7 mouse cellular contexts compared by ENCODE assay signal in genomic region chr17:15375224-15375623, GRCm38 (mm10). TPM values are rescaled to one million over a fixed set of nuclear protein-coding genes. Genes with fewer than 3 reads are reported as not detected.
DNase-seq lines count a peak whose midpoint lies in the region; ATAC-seq and TF ChIP-seq lines count a peak whose summit lies in the region.

No protein-coding gene starts in this region.

- H3K4me3 ChIP-seq in forebrain, embryonic 13.5 days: peak overlapping the region; percentile 94
- peak overlapping the region; percentile 58 for H3K4me3 ChIP-seq in limb, embryonic 14.5 days (replicated peaks; ENCODE audit: low read length)
- peak overlapping the region; percentile 63 for H3K4me3 ChIP-seq in stomach, embryonic 15.5 days (replicated peaks)

- peak overlapping the region; percentile 89 for H3K4me2 ChIP-seq in forebrain, embryonic 13.5 days
- peak overlapping the region; percentile 99 for H3K4me2 ChIP-seq in limb, embryonic 14.5 days (replicated peaks; ENCODE audit: low read depth, low read length, severe bottlenecking)
- peak overlapping the region; percentile 99 for H3K4me2 ChIP-seq in stomach, embryonic 15.5 days

- no peak for TF ChIP-seq POLR2A in limb, embryonic 14.5 days (IDR thresholded peaks at IDR 0.05; ENCODE audit: borderline replicate concordance, extremely low read depth, insufficient read depth, insufficient read length)

- H3K9me3 ChIP-seq in forebrain, embryonic 13.5 days (replicated peaks): no peaks in the 10 kb centered on the region
- no peaks in the 10 kb centered on the region for H3K9me3 ChIP-seq in limb, embryonic 14.5 days (ENCODE audit: control insufficient read depth, low read length)
- H3K9me3 ChIP-seq in stomach, embryonic 15.5 days: no peaks in the 10 kb centered on the region

- no peak for ATAC-seq in forebrain, embryonic 13.5 days
- ATAC-seq in limb, embryonic 14.5 days (ENCODE audit: low FRiP score, low read depth): no peak
- ATAC-seq in stomach, embryonic 15.5 days (ENCODE audit: insufficient read depth, low FRiP score, low read depth): no peak

- H3K27me3 ChIP-seq in forebrain, embryonic 13.5 days: no peaks in the 10 kb centered on the region
- peaks cover 67% of the 10 kb centered on the region for H3K27me3 ChIP-seq in limb, embryonic 14.5 days (ENCODE audit: control insufficient read depth, insufficient read depth, low read length)
- peaks cover 21% of the 10 kb centered on the region for H3K27me3 ChIP-seq in stomach, embryonic 15.5 days (replicated peaks)

- H3K27ac ChIP-seq in forebrain, embryonic 13.5 days: peak overlapping the region; percentile 98
- no peak overlapping the region for H3K27ac ChIP-seq in limb, embryonic 14.5 days (replicated peaks; ENCODE audit: low read depth, low read length)
- peak overlapping the region; percentile 51; the same call in 1 of the 2 replicates for H3K27ac ChIP-seq in stomach, embryonic 15.5 days

- peak overlapping the region; percentile 97 for H3K9ac ChIP-seq in forebrain, embryonic 13.5 days
- H3K9ac ChIP-seq in limb, embryonic 14.5 days (ENCODE audit: low read depth, low read length, severe bottlenecking): peak overlapping the region; percentile 60
- peak overlapping the region; percentile 52 for H3K9ac ChIP-seq in stomach, embryonic 15.5 days

- peaks cover 75% of the 10 kb centered on the region for H3K4me1 ChIP-seq in forebrain, embryonic 13.5 days
- peaks cover 6% of the 10 kb centered on the region for H3K4me1 ChIP-seq in limb, embryonic 14.5 days (ENCODE audit: control insufficient read depth, insufficient read depth, low read length)
- H3K4me1 ChIP-seq in stomach, embryonic 15.5 days: peaks cover 23% of the 10 kb centered on the region

- peak; percentile 5 for DNase-seq in thymus, postnatal 25 days
- no peak for DNase-seq in thymus, adult 18-20 months
- no peak for DNase-seq in limb, embryonic 14.5 days (ENCODE audit: low spot score)
- DNase-seq in left cerebral cortex, adult 8-10 months (ENCODE audit: low spot score in 2 of 2): no peak
- DNase-seq in layer of hippocampus, adult 9-11 months: no peak

- H3K36me3 ChIP-seq in forebrain, embryonic 13.5 days (ENCODE audit: poor library complexity, severe bottlenecking): peaks cover 21% of the 10 kb centered on the region
- no peaks in the 10 kb centered on the region for H3K36me3 ChIP-seq in limb, embryonic 14.5 days (ENCODE audit: control insufficient read depth, insufficient read depth, low read length)
- no peaks in the 10 kb centered on the region for H3K36me3 ChIP-seq in stomach, embryonic 15.5 days

- WGBS in forebrain, embryonic 13.5 days: under 1% methylated on average over 18 of the region's 18 CpGs
- under 1% methylated on average over 18 of the region's 18 CpGs for WGBS in limb, embryonic 14.5 days
- under 1% methylated on average over 18 of the region's 18 CpGs for WGBS in stomach, embryonic 15.5 days

RNA-seq across cellular contexts. Expression of gene Dll1, which starts 1.4 kb away (rescaled TPM):
- 57.4 and 65.5 TPM in 2 replicates for polyA plus RNA-seq in forebrain, embryonic 13.5 days (2015; fragmentation: Nextera tagmentation; extraction: Ambion mirVana)
- 10.1 and 10.8 TPM in 2 replicates for polyA plus RNA-seq in limb, embryonic 14.5 days (2012; rRNA removed)
- 6.5 and 7.3 TPM in 2 replicates for polyA plus RNA-seq in limb, embryonic 14.5 days (2014; fragmentation: Nextera tagmentation; extraction: Ambion mirVana)
- 14.2 and 16.0 TPM in 2 replicates for polyA plus RNA-seq in stomach, embryonic 15.5 days (2015; fragmentation: Nextera tagmentation; extraction: Ambion mirVana)
- 10 to 100 TPM in 1 of 4 experiments, 1 to 10 TPM in 3; 5.8 to 10.6 (median 8.0) TPM for total RNA-seq in left cerebral cortex, adult 8-10 months (2022)

RNA-seq across cellular contexts. Expression of gene Fam120b, which starts 20.8 kb away (rescaled TPM):
- polyA plus RNA-seq in forebrain, embryonic 13.5 days (2015; fragmentation: Nextera tagmentation; extraction: Ambion mirVana): 37.1 and 42.2 TPM in 2 replicates
- polyA plus RNA-seq in limb, embryonic 14.5 days (2012; rRNA removed): 18.9 and 19.0 TPM in 2 replicates
- polyA plus RNA-seq in limb, embryonic 14.5 days (2014; fragmentation: Nextera tagmentation; extraction: Ambion mirVana): 25.7 and 30.7 TPM in 2 replicates
- polyA plus RNA-seq in stomach, embryonic 15.5 days (2015; fragmentation: Nextera tagmentation; extraction: Ambion mirVana): 26.3 and 26.8 TPM in 2 replicates
- total RNA-seq in left cerebral cortex, adult 8-10 months (2022): 10 to 100 TPM; 44.8 to 48.3 (median 45.6) TPM
